Mouse (Mus musculus) midbrain, embryonic 11.5 days (tissue): Measurements from ENCODE around the gene Ubap2. TPM values are rescaled to one million over a fixed set of nuclear protein-coding genes. Genes with fewer than 3 reads are reported as not detected.

Source experiments
- ATAC-seq: fragments of 200-750 bp; cut with Nextera tagmentation; 2 replicates; pipeline ENCODE4 v1.8.0; 2017; ENCODE audit warnings: moderate TSS enrichment, moderate library complexity; ENCODE audit not compliant: low FRiP score
- DNase-seq: peaks from one replicate; pipeline ENCODE4 v3.0.0; 2015; ENCODE audit warnings: low spot score; ENCODE audit errors: missing footprints
- H3K27ac ChIP-seq: fragments of 300-500 bp; sonication (generic); 2 replicates; pipeline ENCODE4 v1.5.1; 2014; ENCODE audit warnings: low read depth, low read length
- H3K27me3 ChIP-seq: fragments of 300-500 bp; sonication (generic); 2 replicates; pipeline ENCODE4 v1.6.1; 2014; ENCODE audit warnings: mild to moderate bottlenecking, low read length, moderate library complexity, mixed read lengths; ENCODE audit not compliant: control insufficient read depth, insufficient read depth
- H3K36me3 ChIP-seq: fragments of 300-500 bp; sonication (generic); 2 replicates; pipeline ENCODE4 v1.6.1; 2014; ENCODE audit warnings: mild to moderate bottlenecking, low read length, moderate library complexity, mixed read lengths; ENCODE audit not compliant: control insufficient read depth, insufficient read depth
- H3K4me1 ChIP-seq: fragments of 300-500 bp; sonication (generic); 2 replicates; pipeline ENCODE4 v1.6.1; 2014; ENCODE audit warnings: low read length; ENCODE audit not compliant: control insufficient read depth, insufficient read depth
- H3K4me2 ChIP-seq: fragments of 300-500 bp; sonication (generic); 2 replicates; pipeline ENCODE4 v1.6.1; 2014; ENCODE audit warnings: mild to moderate bottlenecking, moderate library complexity
- H3K4me3 ChIP-seq: fragments of 300-500 bp; sonication (generic); 2 replicates; pipeline ENCODE4 v1.5.1; 2014; ENCODE audit warnings: low read depth, low read length
- H3K9ac ChIP-seq: fragments of 300-500 bp; sonication (generic); 2 replicates; pipeline ENCODE4 v1.6.1; 2014; ENCODE audit warnings: low read length
- H3K9me3 ChIP-seq: fragments of 300-500 bp; sonication (generic); 2 replicates; pipeline ENCODE4 v1.6.1; 2016; ENCODE audit warnings: low read length; ENCODE audit not compliant: control insufficient read depth
- WGBS: fragments of 180-500 bp; shearing (Covaris S2); extraction: QIAGEN DNeasy Blood & Tissue Kit; methylation state at CpG from one replicate; pipeline ENCODE4 v1.1.7; 2014; 5-methylcytosine and 5-hydroxymethylcytosine counted together
- polyA plus RNA-seq: library from polyadenylated mRNA; unstranded; fragments of >200 nt; fragmentation: Nextera tagmentation; extraction: Ambion mirVana; gene quantifications from 2 replicates; pipeline ENCODE4 v1.2.1, GENCODE M21; 2014

Gene Ubap2
- polyA plus RNA-seq, 1 experiment from 2014 or later = 67.0 TPM

DNA sequence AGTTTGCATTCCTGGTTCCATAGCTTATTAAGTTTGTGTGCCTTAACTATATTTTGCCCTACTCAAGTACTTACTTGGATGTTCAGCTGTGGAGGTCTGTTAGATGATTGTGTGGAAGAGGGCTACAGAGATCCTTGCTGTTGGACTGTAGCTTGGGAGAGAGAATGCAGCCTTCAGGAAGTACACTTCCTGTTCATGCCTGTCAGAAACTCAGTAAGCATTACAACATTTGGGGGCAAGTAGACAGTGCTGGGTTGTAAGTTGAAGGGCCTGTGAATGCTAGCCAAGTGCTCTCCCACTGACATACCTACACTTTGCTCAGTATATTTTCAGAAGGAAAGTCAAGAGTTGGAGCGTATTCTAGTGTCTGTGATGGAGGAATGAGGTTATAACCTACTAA, 116.7 kb downstream of the Ubap2 start:
- no peaks in the 10 kb centered on the region for H3K9me3 ChIP-seq
- H3K4me2 ChIP-seq = no peak overlapping the region
- DNase-seq = no peak
- 92% methylated on average over 1 of the region's 1 CpGs for WGBS
- no peaks in the 10 kb centered on the region for H3K4me1 ChIP-seq
- H3K36me3 ChIP-seq = no peaks in the 10 kb centered on the region
- ATAC-seq = no peak
- H3K27me3 ChIP-seq = no peaks in the 10 kb centered on the region
- H3K27ac ChIP-seq = no peak overlapping the region
- H3K9ac ChIP-seq = no peak overlapping the region
- H3K4me3 ChIP-seq = no peak overlapping the region

DNA sequence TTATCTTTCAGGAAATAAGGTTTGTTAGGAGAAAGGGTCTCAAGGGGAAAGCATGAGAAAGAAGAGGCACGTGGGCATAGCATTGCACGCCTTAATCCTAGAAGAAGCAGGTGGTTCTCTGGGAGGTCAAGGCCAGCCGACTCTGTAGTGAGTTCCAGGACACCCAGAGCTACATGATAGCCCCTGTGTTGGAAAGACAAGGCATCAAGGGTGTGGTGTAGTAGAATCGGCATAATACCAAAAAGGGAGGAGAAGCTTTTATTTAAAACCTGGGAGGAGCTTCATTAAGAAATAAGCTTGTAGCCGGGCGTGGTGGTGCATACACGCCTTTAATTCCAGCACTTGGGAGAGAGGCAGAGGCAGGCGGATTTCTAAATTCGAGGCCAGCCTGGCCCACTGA, 118.0 kb downstream of the Ubap2 start:
- WGBS = 93% methylated on average over 9 of the region's 9 CpGs
- H3K36me3 ChIP-seq = no peaks in the 10 kb centered on the region
- no peak for DNase-seq
- H3K4me1 ChIP-seq = no peaks in the 10 kb centered on the region
- H3K4me3 ChIP-seq = no peak overlapping the region
- H3K9ac ChIP-seq = no peak overlapping the region
- no peak overlapping the region for H3K4me2 ChIP-seq
- no peaks in the 10 kb centered on the region for H3K9me3 ChIP-seq
- no peak overlapping the region for H3K27ac ChIP-seq
- no peak for ATAC-seq
- no peaks in the 10 kb centered on the region for H3K27me3 ChIP-seq

DNA sequence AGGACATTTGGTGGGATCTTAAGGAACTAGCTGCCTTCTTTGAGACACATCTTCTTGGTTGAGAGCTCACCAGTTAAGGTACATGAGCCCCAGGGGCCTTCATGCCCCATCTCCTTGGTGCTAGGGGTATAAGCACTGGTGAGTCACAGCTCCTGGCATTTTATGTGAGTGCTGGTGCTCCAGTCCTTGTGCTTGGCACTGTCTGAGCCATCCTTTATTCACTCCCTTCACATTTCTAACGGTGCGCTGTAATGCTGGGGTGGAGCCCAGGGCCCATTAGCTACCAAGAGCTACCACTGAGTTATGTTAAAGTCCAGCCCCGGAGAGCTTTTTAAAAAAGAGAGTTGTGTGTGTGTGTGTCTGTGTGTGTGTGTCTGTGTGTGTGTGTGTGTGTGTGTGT, 121.8 kb downstream of the Ubap2 start:
- no peaks in the 10 kb centered on the region for H3K9me3 ChIP-seq
- no peak overlapping the region for H3K4me3 ChIP-seq
- H3K9ac ChIP-seq = no peak overlapping the region
- H3K27ac ChIP-seq = no peak overlapping the region
- H3K36me3 ChIP-seq = no peaks in the 10 kb centered on the region
- H3K27me3 ChIP-seq = no peaks in the 10 kb centered on the region
- H3K4me2 ChIP-seq = no peak overlapping the region
- no peak for DNase-seq
- 96% methylated on average over 3 of the region's 3 CpGs for WGBS
- H3K4me1 ChIP-seq = no peaks in the 10 kb centered on the region
- ATAC-seq = no peak

DNA sequence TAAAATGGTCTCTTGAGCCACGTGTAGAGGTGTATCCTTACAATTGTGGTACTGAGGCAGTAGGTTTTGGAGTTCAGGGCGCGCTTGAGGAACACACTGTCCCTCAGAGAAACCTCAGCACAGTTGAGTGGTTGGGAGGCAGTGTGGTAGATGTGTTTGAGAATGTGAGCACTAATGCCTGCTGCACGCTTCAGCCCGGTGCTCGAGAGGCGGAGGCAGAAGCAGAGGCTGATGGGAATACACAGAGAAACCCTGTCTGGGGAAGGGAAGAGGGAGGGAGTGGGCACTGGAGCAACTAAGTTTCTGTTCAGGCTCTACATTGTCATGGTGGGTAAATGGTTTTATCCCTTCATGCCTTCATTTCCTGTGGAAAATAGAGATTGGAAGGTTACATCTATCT, 123.8 kb downstream of the Ubap2 start:
- 92% methylated on average over 7 of the region's 7 CpGs for WGBS
- ATAC-seq = no peak
- no peak overlapping the region for H3K27ac ChIP-seq

DNA sequence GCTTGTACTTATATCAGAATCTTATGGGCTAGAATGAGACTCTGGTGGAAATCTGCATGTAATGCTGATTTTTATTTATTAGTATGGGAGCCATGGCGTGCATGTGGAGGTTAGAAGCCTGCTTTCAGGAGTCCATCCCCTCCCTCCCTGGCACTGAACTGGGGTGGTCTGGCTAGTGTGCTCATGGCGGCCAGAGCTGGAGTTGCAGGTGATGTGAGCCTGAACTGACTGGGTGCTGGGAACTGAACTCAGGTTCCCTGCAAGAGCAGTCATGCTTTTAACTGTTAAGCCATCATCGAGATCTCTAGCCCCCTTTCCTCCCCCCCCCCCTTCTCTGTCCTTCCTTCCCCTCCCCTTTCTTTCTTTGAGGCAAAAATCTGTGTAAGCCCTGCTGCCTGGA, 125.1 kb downstream of the Ubap2 start:
- Histone ChIP-seq H3K36me3 (no peaks in the 10 kb centered on the region), H3K27ac (no peak overlapping the region), H3K4me1 (no peaks in the 10 kb centered on the region), H3K4me3 (no peak overlapping the region), H3K27me3 (no peaks in the 10 kb centered on the region), H3K4me2 (no peak overlapping the region), H3K9ac (no peak overlapping the region), H3K9me3 (no peaks in the 10 kb centered on the region)
- ATAC-seq = no peak
- no peak for DNase-seq
- 79% methylated on average over 3 of the region's 3 CpGs for WGBS

More for the DNA sequence above, 123.8 kb downstream of the Ubap2 start:
- Histone ChIP-seq H3K4me1 (no peaks in the 10 kb centered on the region), H3K4me2 (no peak overlapping the region), H3K9me3 (no peaks in the 10 kb centered on the region), H3K27me3 (no peaks in the 10 kb centered on the region), H3K9ac (no peak overlapping the region), H3K36me3 (no peaks in the 10 kb centered on the region), H3K4me3 (no peak overlapping the region)
- DNase-seq = no peak

Other genes with a start within 250 kb of the Ubap2 start
- not detected in 2 replicates for gene Aqp7, start 227.0 kb downstream of the Ubap2 start, polyA plus RNA-seq
- gene Aqp3, start 177.0 kb downstream of the Ubap2 start, polyA plus RNA-seq = 1.3 and 1.6 TPM in 2 replicates
- gene Nol6, start 150.7 kb downstream of the Ubap2 start, polyA plus RNA-seq = 17.6 and 19.1 TPM in 2 replicates
- 95.5 and 99.0 TPM in 2 replicates for gene Ube2r2, start 139.4 kb downstream of the Ubap2 start, polyA plus RNA-seq
- gene Dcaf12, start 39.7 kb upstream of the Ubap2 start, polyA plus RNA-seq = 49.2 and 51.4 TPM in 2 replicates
- 98.0 and 99.5 TPM in 2 replicates for gene Ubap1, start 73.9 kb upstream of the Ubap2 start, polyA plus RNA-seq
- gene Kif24, start 189.7 kb upstream of the Ubap2 start, polyA plus RNA-seq = 9.6 and 9.9 TPM in 2 replicates
- gene Nudt2, start 190.0 kb upstream of the Ubap2 start, polyA plus RNA-seq = 70.2 and 70.3 TPM in 2 replicates
- gene AI464131, start 227.9 kb upstream of the Ubap2 start, polyA plus RNA-seq = 6.9 and 7.6 TPM in 2 replicates
- 3.6 and 4.6 TPM in 2 replicates for gene 1110017D15Rik, start 242.2 kb upstream of the Ubap2 start, polyA plus RNA-seq